Mouse (Mus musculus) thymus, postnatal 14 days (tissue): ENCODE data around the gene Morn3.
"Not testable (repeated sequence)": the region's sequence is repeated elsewhere in the genome, so short reads cannot be mapped to it uniquely, and the experiment has no call there.

Experiments
- DNase-seq: peaks from one replicate; pipeline ENCODE4 v3.0.0; 2021

Gene Morn3

DNA sequence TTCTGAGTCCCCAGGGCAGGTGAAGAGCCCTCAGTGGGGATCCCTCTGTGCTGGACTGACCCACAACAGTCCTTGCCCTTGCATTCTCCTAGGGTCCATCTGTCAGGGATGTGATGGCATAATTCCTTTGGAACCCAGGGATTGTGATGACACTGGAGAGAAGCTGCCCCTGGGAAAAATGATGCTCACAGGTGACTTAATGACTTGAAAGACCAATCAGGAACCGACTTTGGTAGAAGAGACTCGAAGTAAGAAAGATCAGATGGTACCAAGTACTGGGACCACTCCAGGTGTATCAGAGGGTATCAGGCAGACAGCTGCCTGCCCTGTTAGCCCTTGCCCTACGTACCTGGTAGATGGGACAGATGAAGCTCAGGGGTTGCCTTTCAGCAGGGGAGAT, at the start of gene Morn3:
Gene Morn3 (minus strand): TSS at position 101 of the 400 bp plus-strand sequence.
- no peak for DNase-seq

DNA sequence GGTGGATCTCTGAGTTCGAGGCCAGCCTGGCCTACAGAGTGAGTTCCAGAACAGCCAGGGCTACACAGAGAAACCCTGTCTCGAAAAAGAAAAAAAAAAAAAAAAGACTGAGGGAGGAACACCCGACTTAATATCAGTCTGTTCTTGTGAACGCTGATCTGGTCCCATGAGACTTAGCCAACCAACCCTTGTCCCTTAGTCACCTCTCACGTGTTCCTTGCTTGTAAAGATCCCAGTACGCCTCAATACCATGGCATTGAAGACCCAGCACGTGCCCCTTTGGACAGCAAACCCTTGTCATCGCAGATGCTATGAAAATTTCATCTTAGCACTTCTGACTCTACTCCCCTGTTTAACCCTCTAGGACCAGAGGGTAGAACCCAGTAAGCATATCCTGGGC, 49.5 kb upstream of the Morn3 start:
- DNase-seq, result no peak

DNA sequence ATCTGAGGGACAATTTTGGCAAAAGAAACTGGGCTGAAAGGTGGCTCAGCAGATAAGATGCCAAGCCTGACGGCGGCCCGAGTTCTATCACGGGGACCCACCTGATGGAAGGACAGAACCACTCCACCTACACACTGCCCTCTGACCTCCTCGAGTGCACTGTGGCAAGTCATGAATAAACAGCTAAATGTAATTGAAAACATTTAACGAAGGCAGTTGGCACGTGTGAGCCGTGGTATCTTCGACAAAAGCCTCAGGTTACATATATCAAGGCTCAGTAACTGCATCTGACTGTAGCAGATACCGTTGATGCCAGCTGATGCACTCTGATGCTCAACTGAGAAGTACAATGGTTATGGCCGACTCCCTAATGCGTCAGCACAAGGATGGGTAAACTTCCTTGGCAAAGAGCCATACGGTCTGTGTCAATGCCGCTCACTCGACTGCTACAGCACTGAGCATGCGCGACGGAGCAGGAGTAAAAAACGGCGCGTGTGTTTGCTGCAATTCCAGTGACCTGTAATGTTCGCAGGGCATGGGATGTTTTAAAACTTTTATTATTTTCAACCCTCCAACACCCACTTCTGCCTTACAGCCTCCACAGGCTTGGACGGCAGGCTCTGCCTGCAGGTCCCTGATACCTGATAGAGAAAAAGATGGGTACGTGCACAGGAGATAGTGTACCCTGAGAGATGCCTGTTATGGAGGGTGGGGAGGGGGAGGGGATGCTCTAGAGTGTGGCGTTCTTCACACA, 47.6 kb upstream of the Morn3 start:
- DNase-seq, result no peak

DNA sequence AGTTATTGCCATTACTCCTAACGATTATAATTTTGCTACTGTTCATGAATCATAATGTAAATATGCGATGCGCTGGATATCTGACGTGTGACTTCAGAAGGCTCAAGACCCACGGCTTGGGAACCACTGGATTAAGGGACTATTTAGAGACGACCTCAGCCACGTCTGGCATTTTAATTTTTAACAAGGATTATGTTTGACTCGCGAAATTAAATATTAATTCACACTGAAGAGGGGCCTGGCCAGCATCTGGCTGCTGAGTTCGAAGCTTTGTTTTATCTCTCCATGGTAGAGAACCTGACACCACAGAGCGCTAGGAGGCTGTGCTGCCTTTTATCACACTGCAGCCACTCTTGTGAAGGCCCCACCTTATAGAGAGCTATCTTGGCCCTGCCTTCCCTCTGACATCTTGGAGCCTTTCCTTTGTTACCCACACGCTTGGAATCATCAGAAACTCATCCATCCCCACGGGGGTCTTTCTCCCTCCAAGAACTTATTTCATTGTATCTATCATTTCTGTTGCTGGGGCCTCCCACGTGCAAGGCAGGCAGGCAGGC, 46.3 kb upstream of the Morn3 start:
- DNase-seq, result no peak

DNA sequence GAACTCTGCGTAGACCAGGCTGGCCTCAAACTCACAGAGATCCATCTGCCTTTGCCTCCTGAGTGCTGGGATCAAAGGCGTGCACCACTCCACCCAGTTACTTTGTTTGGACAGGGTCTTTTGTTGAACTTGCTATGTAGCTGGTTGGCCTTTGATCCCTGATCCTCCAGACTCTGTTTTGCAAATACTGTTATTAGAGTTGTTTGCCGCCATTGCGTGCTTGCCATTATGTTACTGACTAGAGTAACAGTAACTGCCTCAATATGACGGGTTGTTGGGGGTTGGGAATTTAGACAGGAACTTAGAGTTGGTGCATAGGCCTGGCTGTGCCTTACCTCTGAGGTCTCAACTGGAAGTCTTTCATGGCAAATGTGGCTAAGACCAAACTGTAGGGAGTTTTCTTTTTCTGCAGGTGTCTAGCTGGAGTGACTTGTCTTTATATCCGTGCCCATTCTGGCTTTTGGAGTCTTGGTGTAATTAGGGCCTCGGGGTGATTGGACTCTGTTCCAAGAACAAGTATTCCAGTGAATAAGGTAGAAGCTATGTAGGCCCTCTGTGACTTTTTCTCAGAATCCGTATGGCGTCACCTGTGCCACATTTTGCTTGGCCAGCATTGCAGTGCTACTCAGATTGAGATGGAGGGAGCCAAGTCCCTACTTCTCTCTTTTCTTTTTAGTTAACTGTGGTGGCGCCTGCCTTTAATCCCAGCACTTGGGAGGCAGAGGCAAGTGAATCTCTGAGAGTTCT, 43.9 kb upstream of the Morn3 start:
- no peak for DNase-seq

DNA sequence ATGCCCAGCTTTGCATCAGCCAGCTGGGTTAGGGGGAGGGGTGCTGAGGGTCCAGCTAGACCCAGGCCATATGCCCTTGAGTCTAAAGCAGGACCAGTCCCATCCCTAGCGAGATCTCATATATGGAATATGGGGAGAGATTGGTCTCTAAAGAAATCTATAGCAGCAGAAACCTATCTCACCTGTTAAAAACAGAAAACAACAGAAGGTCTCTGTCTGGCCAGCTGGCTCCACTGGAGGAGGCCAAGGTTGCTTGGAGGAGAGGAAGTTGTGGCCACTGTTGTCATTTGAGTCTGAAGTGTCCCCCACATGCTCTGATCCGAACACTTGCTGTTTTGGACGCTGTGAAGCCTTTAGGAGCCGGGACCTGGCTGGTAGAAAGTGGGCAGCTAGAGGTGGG, 42.0 kb upstream of the Morn3 start:
- DNase-seq, result no peak

DNA sequence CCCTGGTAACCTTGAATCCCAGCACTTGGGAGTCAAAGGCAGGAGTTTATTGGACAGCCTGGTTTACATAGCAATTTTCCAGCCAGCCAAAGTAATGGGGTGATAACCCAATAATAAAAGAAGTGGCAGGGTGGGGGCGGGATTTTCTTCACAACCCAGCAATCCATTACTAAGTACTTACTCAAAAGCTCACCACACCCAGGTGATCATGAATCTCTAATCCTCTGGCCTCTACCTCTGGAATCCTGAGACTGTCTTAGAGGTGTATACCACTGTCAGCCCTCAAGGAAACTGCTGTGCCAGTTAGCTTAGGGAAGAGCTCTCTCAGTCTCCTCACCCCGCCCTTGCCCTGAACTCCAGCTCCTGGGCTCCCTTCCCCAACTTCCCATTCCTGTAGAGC, 39.7 kb upstream of the Morn3 start:
- DNase-seq, result no peak

DNA sequence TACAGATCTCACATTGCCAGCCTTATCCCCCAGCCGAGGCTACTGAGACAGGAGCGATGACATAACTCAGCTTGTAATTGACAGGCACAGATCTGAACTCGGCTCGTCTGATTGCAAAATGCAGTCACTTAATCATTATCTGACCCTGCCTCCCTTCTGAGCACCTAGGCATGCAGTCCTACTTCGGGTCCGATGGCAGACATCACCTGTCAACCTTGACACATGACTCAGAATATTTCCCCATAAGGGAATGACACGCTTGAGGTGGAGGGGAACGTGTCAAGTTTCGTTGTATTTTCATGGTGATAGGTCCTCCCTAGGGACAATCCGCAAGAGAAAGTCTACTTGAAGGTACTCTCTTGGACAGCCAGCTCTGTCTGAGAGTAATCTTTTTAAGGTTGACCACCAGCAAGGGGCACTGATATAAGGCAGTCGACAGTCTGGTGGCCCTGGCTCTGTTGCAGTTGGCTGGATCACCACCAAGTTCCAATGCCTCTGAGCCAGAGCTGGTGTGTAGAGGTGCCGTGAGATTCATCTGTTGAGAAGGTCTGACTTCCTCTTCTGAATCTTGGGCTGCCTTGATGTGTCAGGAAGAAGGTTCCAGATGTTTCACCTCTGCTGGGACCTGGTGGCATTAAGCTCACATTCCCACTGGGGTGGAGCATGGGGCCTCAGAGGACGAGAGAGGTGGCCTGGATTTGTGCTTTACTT, 36.7 kb upstream of the Morn3 start:
- DNase-seq, result no peak

DNA sequence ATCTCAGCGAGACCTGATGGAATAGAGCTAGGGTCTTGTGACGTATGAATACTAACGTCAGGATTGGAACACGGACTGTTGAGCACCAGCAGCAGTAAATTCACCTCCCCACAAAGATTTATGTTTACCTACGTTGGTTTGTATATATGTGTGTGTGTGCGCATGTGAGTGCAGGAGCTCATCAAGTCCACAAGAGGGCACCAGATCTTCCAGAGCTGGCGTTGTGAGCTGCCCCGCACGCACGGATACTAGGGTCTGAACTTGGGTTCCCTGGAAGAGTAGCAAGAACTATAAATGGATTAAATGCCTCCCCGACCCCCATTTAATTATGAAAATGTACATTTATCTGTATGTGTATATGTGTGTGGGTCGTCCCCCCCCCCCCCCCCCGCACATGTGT, 33.7 kb upstream of the Morn3 start:
- DNase-seq, result no peak

DNA sequence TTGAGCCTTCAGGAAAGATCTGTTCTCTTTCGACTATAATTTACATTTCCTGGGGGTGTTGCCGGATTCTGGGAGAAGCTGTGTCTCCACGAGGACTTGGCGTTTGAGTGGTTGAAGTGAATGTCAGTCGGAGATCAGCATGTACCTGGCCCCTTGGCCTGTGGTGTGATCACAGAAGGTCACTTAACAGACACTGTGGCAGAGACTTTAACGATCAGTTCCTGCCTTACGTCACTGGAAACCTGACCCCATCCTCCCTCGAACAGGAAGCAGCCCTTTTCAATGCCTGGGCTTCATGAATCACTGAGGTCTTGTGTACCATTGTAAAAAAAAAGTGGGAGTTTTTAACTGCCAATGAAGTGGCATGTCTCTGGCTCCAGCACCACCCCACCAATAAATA, 33.2 kb upstream of the Morn3 start:
- DNase-seq, result no peak

DNA sequence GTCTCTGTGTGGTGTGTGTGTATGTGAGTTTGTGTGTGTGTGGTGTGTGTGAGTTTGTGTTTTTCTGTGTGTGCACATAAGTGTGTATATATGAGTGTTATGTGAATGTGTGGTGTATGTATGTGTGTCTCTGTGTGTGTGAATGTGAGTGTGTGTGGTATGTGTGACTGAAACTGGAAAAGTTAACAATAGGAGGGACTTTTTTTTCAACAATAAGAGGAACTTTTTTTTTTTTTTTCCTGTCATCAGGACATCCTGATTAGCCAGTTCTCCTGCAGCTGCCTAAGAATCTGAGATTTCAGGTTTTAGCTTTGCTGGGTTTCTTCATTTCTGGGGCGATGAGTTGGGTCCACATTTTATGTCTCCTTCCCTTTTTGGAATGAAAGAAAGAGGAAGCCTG, 32.8 kb upstream of the Morn3 start:
- no peak for DNase-seq

DNA sequence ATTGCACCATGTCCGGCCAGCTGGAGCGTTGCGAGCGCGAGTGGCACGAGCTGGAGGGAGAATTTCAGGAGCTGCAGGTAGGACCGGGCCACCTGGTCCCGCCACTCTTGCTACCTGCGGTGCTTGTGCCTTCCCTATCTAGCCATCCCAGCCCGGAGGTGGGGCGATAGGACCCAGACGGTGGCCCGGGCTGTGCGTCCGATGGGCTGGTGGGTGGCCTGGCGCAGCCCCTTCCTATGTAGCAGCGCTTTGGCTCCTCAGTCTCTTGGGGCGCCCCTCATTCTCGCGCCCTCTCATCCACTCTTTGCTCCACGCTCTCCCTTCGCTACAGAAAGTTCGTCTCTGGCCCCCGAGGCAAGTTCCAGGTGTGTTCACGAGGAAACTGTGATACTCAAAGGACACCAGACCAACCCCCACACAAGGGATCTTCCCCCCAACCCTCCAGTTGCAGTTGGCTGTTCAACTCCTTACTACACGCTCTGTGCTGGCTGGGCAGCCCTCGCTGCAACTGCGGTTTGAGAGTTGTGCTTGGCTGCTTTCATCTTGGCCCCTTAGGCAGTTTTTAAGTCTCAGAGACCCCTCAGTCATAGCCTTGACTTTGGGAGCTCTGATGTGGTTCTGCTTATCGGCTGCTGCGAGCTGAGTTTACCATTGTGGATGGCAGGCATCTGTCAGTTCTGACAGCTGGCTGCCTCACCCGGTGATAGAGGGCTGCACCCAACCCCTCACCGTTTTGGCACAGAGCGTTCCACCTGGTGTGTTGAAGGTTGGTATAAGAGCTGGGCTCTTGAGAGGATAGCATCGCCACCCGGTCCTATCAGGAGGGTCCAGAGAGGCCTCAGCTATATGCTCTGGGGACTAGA, 29.8 kb upstream of the Morn3 start:
- DNase-seq, result peak; percentile 85

DNA sequence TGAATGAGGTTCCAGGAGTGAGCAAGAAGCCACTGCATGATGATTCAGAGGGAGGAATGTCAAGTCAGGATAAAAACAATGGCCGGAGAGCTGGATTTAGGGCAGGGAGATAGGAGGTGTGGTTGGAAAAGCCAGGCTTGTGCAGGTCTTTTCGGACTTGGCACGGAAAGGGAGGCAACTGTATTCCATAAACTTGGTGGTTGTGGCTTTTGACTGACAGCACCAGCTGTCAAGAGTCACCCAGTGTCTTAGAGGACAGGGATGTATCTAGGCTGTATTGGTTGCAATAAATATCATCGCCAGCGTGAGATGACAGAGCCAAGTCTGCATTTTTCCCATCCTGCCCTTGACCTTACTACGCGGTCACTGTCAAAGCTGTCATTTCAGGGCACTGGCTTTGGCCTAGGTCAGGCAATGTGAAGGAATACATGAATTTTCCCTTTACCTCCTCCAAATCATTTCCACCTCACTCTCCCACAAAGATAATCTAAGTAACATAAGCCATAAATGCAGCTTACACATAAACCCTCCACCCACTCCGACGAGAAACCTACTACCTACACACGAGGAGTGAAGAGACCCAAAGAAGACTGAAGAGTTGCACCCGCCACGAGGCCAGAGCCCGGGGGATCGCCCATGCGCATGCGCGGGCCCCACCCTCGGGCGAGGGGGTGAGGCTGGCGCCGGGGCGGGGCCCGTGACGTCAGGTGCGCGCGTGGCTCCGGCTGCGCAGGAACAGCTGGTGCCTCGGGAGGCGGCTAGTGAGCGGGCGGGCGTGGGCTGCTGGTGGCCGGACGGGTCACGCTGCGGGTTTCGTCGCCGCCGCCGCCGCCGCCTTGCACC, 29.0 kb upstream of the Morn3 start:
- peak; percentile 98 for DNase-seq

DNA sequence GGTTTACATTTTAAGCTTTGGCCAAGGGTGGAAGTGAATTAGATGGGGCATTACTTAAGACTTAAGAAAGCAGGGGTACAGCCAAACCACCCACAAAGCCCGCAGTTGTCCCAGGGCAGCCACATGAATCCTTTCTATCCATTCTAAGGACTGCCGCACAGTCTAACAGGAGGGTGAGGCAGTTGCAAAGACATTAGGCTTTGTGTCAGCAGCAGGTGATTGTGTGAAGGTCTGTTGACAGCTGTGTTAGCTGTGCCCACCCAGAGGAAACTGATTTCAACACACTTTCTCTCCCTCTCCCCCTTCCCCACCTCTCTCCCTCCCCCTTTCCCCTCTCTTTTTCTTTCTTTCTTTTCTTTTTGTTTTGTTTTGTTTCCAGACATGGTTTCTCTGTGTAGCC, 21.9 kb upstream of the Morn3 start:
- no peak for DNase-seq

DNA sequence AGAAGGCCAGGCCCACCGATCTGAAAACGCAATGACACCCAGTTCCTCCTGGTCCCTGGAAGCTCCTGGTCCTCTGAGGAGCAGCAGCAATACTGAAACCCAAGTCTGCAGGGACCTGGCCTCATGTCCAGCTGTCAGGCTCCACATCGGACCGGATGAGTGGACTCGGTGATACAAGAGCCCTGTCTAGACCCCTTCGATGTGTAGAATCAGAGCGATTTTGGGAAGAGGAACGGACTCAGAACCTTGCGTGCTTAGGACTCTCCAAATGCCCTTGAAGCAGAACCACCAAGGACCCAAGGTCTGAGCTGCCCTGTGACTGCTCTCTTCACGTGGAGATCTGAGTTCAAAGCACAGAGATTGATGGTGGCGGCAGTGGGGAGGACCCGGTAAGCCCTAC, 21.3 kb upstream of the Morn3 start, which contains the start of gene Tmem120b:
Gene Tmem120b (plus strand): TSS at position 301 of the 400 bp plus-strand sequence.
- DNase-seq, result no peak

DNA sequence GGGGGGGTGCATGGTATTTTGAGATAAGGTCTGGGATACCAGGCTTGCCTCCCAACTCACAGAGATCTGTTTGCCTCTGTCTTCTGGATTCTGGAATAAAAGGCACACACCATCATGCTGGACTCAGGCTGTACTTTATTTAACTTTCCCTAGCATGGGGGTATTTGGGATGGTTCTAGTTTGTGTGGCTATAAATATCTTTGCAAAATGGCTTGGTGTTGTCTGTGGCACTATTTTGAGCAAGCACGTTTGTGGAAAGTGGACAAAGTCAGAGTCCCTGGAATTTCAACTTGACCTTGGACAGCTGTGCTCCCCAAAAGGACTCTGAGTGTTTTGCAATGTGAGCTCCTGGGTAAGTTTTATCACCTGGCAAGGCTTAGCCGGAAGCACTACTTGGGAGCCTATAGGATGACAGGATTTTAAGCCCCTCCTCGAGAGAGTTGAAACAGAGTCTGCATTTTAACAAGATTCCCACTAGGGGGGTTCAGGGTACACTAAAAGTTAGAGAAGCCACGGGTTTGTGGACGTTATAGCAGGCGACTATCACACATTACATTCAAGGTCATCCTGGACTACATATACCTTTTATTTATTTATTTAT, 20.7 kb upstream of the Morn3 start:
- peak; percentile 68 for DNase-seq

DNA sequence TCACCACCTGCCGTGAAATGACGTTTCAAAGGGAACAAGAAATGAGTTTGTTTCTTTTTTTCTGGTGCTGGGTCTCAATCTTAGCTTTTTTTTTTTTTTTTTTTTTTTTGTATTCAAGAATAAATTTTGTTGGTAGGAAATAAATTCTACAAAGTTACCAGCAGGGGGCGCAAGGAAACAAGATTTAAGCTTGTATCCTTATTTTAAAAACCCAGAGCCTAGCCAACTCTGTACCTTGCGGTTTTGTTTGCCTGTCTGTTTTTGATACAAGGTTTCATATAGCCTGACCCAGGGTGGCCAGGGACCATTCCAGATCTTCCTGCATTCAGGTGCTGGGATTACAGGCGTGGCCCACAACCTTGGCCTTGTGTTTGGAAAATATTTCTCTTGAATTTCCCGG, 17.4 kb upstream of the Morn3 start:
- peak; percentile 82 for DNase-seq

DNA sequence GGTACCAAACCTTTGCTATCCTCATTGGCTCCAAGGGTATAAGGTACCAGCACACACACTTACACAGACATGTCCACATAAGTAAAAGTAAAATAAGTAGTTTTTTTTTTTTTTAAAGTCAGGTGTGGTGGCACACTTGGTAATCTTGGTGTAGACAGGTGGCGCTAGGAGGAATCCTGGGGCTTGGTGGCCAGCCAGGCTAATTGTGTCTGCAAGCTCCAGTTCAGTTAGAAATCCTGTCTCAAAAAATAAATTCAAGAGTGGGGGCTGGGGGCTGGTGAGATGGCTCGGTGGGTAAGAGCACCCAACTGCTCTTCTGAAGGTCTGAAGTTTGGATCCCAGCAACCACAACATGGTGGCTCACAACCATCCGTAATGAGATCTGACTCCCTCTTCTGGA, 16.3 kb upstream of the Morn3 start:
- no peak for DNase-seq

DNA sequence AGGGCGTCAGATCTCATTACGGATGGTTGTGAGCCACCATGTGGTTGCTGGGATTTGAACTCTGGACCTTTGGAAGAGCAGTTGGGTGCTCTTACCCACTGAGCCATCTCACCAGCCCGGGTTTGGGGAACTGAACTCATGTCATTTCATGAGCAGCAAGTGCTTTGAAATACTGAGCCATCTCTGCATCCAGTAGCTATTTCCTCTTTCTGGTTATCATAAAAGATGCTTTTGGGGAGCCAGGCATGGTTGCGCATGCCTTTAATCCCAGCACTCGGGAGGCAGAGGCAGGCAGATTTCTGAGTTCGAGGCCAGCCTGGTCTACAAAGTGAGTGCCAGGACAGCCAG, 14.6 kb upstream of the Morn3 start:
- not testable (repeated sequence) for DNase-seq

DNA sequence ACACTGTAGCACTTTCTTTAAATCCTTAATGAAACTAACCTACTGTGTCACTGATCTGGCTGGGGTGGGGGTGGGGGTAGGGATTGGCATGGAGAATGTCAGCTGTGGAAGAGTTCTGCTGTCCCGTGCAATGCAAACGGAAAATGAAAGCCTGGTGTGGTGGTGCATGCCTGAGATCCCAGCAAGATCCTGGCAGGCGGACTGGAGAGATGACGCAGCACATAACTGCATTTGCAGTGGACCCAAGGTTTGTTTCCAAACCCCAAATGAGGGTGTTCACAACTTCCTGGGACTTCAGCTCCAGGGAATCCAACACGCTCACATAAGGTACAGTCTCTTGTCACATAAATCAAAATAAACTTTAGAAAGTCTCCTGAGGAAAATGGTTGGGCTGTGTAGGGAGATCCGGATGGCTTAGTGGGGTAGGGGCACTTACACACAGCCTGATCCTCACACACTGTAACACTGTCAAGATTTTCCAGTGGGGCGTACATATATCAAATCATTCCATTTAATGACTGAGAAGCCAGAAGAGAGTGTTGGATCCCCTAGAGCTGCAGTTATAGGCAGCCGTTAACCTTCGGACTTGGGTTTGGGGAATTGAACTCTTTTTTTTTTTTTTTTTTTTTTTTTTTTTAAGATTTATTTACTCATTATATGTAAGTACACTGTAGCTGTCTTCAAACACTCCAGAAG, 14.0 kb upstream of the Morn3 start:
- no peak for DNase-seq
